Mouse (Mus musculus) megakaryocyte, embryonic 14.5 days (primary cell): ENCODE measurements around the gene Rps19. TPM values are rescaled to one million over a fixed set of nuclear protein-coding genes. Genes with fewer than 3 reads are reported as not detected.
"Not testable (repeated sequence)": the region's sequence is repeated elsewhere in the genome, so short reads cannot be mapped to it uniquely, and the experiment has no call there.

Experiments
- H3K27me3 ChIP-seq: replicated peaks from 2 replicates; pipeline ENCODE3; 2012; ENCODE audit warnings: inconsistent platforms
- H3K36me3 ChIP-seq: replicated peaks from 2 replicates; pipeline ENCODE3; 2012; ENCODE audit warnings: low read length, inconsistent platforms, mixed read lengths
- H3K4me1 ChIP-seq: 2 replicates; pipeline ENCODE4 v1.6.1; 2012; ENCODE audit warnings: inconsistent platforms
- H3K4me3 ChIP-seq: replicated peaks from 2 replicates; pipeline ENCODE3; 2012; ENCODE audit warnings: moderate library complexity, mild to moderate bottlenecking, inconsistent platforms
- H3K9me3 ChIP-seq: 2 replicates; pipeline ENCODE4 v1.6.1; 2012; ENCODE audit warnings: inconsistent platforms
- FLI1 ChIP-seq: IDR thresholded peaks from 2 replicates; pipeline ENCODE4 v1.6.1; 2012; ENCODE audit warnings: low read length, inconsistent platforms, mixed read lengths
- GATA1 ChIP-seq: IDR thresholded peaks from 3 replicates; pipeline ENCODE4 v1.6.1; 2012; ENCODE audit warnings: mixed read lengths, low read length, inconsistent platforms, borderline replicate concordance
- polyA plus RNA-seq: library from polyadenylated mRNA; stranded (reverse); fragments of >175 nt; gene quantifications from 2 replicates; pipeline ENCODE4 v1.2.3, GENCODE M21; 2012; ENCODE audit warnings: low replicate concordance; ENCODE audit not compliant: insufficient read depth

The Rps19 gene
- polyA plus RNA-seq, 1 experiment: 2,463 TPM

GRCm38 (mm10) chr7:24889431-24890220, 5.5 kb downstream of the Rps19 start:
- TF ChIP-seq FLI1 (no peak), GATA1 (no peak)
- peaks cover 44% of the 10 kb centered on the region for H3K4me1 ChIP-seq
- no peaks in the 10 kb centered on the region for H3K9me3 ChIP-seq
- H3K4me3 ChIP-seq: no peak overlapping the region
- no peaks in the 10 kb centered on the region for H3K27me3 ChIP-seq
- peaks cover 65% of the 10 kb centered on the region for H3K36me3 ChIP-seq

GRCm38 (mm10) chr7:24890281-24891216, 6.4 kb downstream of the Rps19 start:
- no peak for TF ChIP-seq FLI1
- Histone ChIP-seq H3K27me3 (no peaks in the 10 kb centered on the region), H3K9me3 (no peaks in the 10 kb centered on the region), H3K36me3 (peaks cover 63% of the 10 kb centered on the region), H3K4me3 (no peak overlapping the region), H3K4me1 (peaks cover 42% of the 10 kb centered on the region)

GRCm38 (mm10) chr7:24891241-24892124, 7.3 kb downstream of the Rps19 start:
- Histone ChIP-seq H3K27me3 (no peaks in the 10 kb centered on the region), H3K4me3 (no peak overlapping the region), H3K36me3 (peaks cover 53% of the 10 kb centered on the region), H3K4me1 (peaks cover 32% of the 10 kb centered on the region), H3K9me3 (no peaks in the 10 kb centered on the region)
- TF ChIP-seq FLI1 (no peak), GATA1 (no peak)

- Histone ChIP-seq H3K4me1 (peaks cover 27% of the 10 kb centered on the region), H3K36me3 (peaks cover 47% of the 10 kb centered on the region), H3K27me3 (no peaks in the 10 kb centered on the region), H3K4me3 (no peak overlapping the region), H3K9me3 (no peaks in the 10 kb centered on the region)
- no peak for TF ChIP-seq FLI1
Measured at GRCm38 (mm10) chr7:24892125-24892583, 8.0 kb downstream of the Rps19 start.

GRCm38 (mm10) chr7:24895749-24896148, 11.6 kb downstream of the Rps19 start:
- not testable (repeated sequence) for H3K27me3 ChIP-seq, H3K4me3 ChIP-seq
- peaks cover 14% of the 10 kb centered on the region for H3K4me1 ChIP-seq

GRCm38 (mm10) chr7:24896269-24896668, 12.1 kb downstream of the Rps19 start:
- Histone ChIP-seq H3K9me3 (no peaks in the 10 kb centered on the region), H3K27me3 (no peaks in the 10 kb centered on the region), H3K36me3 (peaks cover 6% of the 10 kb centered on the region), H3K4me3 (no peak overlapping the region), H3K4me1 (peaks cover 16% of the 10 kb centered on the region)
- TF ChIP-seq GATA1 (no peak), FLI1 (no peak)

More at GRCm38 (mm10) chr7:24895749-24896148, 11.6 kb downstream of the Rps19 start:
- not testable (repeated sequence) for H3K9me3 ChIP-seq
- peaks cover 11% of the 10 kb centered on the region for H3K36me3 ChIP-seq

- peaks cover 23% of the 10 kb centered on the region for H3K4me1 ChIP-seq
- no peaks in the 10 kb centered on the region for H3K27me3 ChIP-seq
- no peak within 1 kb of the TSS for H3K4me3 ChIP-seq
- TF ChIP-seq GATA1 (no peak), FLI1 (no peak)
- no peaks in the 10 kb centered on the region for H3K9me3 ChIP-seq
- peaks cover 2% of the 10 kb centered on the region for H3K36me3 ChIP-seq
Measured at GRCm38 (mm10) chr7:24897224-24897623, 13.1 kb downstream of the Rps19 start, which contains the start of gene Cd79a. TSS of gene Cd79a (plus strand) at chr7:24897381.

GRCm38 (mm10) chr7:24897959-24898358, 13.8 kb downstream of the Rps19 start:
- Histone ChIP-seq H3K4me3 (no peak overlapping the region), H3K4me1 (peaks cover 28% of the 10 kb centered on the region), H3K27me3 (no peaks in the 10 kb centered on the region)

GRCm38 (mm10) chr7:24901114-24901513, 16.9 kb downstream of the Rps19 start:
- H3K4me1 ChIP-seq: peaks cover 44% of the 10 kb centered on the region
- H3K27me3 ChIP-seq: no peaks in the 10 kb centered on the region

More at GRCm38 (mm10) chr7:24897959-24898358, 13.8 kb downstream of the Rps19 start:
- TF ChIP-seq GATA1: no peak
- no peak for TF ChIP-seq FLI1
- Histone ChIP-seq H3K9me3 (no peaks in the 10 kb centered on the region), H3K36me3 (peaks cover 2% of the 10 kb centered on the region)

More at GRCm38 (mm10) chr7:24901114-24901513, 16.9 kb downstream of the Rps19 start:
- no peak overlapping the region for H3K4me3 ChIP-seq
- no peak for TF ChIP-seq FLI1
- no peak for TF ChIP-seq GATA1
- no peaks in the 10 kb centered on the region for H3K9me3 ChIP-seq
- H3K36me3 ChIP-seq: peaks cover 7% of the 10 kb centered on the region
